Mouse (Mus musculus) retina, adult 2 months (tissue): Measurements from ENCODE around the gene B4galt3.
"Not testable (repeated sequence)": the region's sequence is repeated elsewhere in the genome, so short reads cannot be mapped to it uniquely, and the experiment has no call there.

ENCODE experiments used
- DNase-seq: peaks from one replicate; pipeline ENCODE4 v3.0.0-alpha.2; 2012; ENCODE audit warnings: low read depth, low spot score

B4galt3 gene

GRCm38 (mm10) chr1:171283188-171284160 lies 13.3 kb downstream of the B4galt3 start:
- no peak for DNase-seq

DNA sequence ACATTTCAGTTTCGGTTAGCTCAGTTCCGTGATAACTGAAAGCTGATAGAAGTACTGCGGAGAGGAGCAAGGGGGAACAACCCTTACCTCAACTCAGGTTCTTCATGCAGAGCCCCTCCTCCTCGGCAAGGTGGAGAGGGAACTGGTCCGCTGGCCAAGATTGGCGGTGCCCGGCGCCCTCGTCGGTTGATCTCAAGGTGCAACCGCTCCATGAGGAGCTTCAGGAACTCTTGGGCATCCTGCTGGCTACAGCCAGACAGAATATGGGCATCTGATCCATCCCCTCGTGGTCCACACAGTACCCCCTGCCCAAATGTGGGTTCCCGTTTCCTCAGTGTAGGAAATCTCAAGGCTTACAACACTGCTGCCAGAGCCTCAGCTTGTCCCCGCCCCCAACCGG lies 14.4 kb downstream of the B4galt3 start:
- no peak for DNase-seq

DNA sequence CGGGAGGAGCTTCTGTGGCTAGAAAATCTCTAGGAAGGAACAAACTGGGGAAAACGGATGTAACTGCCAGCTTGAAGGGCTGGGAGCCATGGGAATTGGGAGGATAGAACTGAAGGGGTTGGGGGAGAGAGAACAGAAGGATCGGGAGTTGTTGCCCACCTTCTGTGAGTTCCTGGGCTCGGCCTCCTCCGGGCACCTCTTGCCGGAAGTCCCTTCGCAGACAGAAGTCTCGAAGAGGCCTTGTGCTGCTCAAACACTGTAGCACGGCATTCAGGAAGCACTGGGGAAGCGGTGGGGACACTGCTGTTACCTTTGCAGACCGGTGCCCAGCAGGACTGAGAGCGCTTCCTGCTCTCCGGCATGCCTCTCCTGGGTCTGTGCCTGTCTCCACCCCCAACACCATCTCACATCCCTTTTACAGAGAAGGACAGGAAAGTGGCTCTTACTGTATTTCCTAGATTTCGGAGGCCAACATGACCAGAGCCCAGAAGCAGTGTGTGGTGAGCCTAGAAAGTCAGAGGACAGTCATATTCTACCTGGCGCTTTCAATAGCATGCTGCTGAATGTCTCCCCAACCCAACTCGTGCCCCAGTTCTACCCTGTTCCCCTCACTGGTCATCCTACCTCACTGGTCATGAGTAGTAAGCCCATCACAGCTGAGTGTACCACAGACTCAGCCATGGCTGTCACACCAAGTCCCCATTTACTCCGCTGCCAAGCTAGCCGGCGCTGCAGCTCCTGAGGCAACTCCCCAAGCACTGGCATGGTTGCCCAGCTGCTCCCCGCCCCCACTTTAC lies 15.2 kb downstream of the B4galt3 start:
- no peak for DNase-seq

- DNase-seq: no peak
These were observed 16.4 kb downstream of the B4galt3 start for GRCm38 (mm10) chr1:171286517-171286916.

- DNase-seq: peak; percentile 78
These were observed 17.3 kb downstream of the B4galt3 start, which contains the start of gene Usp21 for GRCm38 (mm10) chr1:171287136-171288081. Gene Usp21, minus strand, starts transcription at chr1:171287991.

DNA sequence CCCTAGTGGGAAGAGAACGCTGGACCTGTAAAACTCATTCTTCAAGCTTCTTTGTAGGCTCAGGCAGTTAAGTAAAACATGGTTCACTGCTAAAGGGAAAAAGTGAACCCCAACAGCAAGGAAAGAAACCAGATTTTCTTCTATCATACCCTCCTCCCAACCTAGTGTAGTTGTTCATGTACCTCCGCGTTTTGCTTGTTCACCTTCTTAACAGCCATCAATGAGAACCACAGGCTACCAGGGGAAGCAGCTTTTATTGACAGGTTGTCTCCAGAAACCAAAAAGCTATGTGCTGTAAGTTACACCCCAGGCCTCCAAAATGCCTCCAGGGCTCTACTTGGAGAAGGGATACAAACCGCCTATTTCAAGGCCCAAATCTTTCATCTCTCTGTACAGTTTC lies 18.2 kb downstream of the B4galt3 start:
- DNase-seq: no peak

GRCm38 (mm10) chr1:171293351-171293750 lies 23.2 kb downstream of the B4galt3 start:
- no peak for DNase-seq

DNA sequence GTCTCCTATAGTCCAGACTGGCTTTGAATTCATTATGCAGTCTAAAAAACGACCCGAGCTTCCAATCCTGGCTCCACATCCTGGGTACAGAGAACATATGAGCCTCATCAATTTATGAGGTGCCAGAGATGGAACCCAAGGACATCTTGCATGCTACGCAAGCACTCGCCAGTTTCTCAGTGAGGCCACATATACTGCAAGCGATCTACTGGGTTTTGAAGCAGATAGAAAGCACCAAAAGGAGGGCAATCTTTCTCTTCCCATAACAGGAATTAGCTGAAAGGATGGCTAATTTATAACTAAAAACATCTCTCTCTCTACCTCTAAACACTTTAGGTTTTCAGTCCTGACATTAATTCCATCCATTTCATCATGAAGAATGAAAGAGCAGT lies 23.8 kb downstream of the B4galt3 start:
- no peak for DNase-seq

- peak; percentile 77 for DNase-seq
These were observed 24.4 kb downstream of the B4galt3 start, which contains the start of gene Ufc1 for GRCm38 (mm10) chr1:171294298-171295062. Gene Ufc1, minus strand, starts transcription at chr1:171295024.

GRCm38 (mm10) chr1:171295063-171295402 lies 24.9 kb downstream of the B4galt3 start:
- DNase-seq: no peak

DNA sequence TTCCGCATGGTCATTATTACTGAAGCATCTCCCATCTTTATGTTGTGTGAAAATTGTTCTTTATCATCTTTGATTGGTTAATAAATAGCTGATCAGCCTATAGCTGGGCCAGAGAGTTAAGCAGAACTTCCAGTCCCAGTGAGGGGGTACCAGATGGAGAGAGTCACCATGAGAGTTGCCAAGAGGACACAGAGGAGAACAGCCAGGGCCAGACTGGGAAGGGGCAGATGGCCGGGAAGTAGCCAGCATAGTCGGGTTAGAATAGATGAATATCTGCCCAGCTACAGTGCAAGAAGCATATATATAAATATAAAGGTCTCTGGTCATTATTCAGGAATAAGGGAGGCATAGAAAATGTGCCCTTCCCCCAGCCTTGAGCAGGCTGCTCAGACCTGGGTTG lies 28.1 kb downstream of the B4galt3 start:
- no peak for DNase-seq

DNA sequence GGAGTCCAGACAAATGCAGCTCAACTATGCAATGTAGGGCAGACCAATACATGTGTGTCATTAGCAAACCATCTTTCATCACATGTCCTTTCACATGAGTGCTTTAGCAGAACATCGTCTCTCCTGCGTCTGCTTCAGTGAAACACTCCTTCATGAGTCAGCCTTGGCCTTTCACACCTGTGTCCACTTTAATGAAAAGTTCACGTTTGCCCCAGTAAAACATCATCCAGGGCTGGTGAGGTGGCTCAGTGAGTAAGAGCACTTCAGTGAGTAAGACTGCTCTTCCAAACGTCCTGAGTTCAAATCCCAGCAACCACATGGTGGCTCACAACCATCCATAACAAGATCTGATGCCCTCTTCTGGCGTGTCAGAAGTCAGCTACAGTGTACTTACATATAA lies 36.0 kb downstream of the B4galt3 start:
- not testable (repeated sequence) for DNase-seq

DNA sequence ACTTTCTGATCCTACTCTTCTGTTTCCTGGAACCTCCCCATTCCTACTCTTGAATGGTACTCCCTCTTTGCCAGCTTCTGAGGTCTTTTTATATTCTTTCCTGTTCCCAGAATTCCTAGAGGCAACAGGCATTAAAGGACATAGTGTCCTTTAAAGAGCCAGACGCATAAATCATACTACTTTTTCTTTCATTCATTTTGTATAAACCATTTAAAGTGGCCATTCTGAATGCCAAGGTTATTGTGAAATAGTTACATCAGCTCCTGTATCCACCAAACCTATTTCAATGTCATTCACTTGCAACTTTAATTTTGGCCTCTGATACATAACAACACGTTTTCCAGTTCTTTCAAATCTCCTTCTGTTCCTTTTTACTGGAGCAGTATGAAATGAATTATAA lies 39.2 kb downstream of the B4galt3 start:
- no peak for DNase-seq

GRCm38 (mm10) chr1:171319748-171320147 lies 49.6 kb downstream of the B4galt3 start:
- DNase-seq: no peak

- DNase-seq: no peak
These were observed 50.0 kb downstream of the B4galt3 start for GRCm38 (mm10) chr1:171320151-171320550.

DNA sequence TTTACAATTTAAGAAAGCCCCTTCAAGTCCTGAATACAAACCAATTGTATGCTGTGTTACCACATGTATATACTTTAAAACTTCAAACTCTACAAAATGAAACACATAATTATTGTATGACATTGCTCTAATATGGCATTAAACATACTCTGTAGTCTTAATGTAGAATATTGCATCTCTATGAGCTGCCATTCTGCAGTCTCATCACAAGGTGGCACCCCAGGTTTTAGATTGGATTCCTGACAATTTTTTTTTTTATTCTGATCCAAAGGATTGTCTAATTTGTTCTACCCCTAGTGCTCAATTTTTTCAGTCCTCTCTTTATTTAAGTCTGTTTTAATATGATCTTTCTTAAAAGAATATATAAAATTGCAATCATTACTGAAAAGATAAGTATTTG lies 51.3 kb downstream of the B4galt3 start:
- DNase-seq: no peak

DNA sequence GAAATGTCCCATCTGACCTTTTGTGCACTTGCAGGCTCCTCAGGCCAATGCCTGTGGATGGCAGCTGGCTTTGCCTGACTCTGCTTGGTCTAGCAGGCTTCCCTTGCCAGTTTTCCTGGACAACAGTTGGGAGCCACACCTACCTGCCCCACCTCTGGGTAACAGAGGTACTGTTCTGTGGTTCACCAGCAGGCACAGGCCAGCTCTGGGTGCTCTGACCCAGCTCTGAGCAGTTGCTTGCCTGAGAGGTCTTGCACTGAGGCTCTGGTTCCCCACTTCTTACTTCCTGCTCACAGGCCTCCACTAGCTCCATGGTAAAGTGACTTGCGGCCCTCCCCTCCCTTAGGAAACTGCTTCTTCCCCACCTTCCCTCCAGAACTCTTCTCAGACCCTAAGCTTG lies 51.9 kb downstream of the B4galt3 start:
- no peak for DNase-seq

DNA sequence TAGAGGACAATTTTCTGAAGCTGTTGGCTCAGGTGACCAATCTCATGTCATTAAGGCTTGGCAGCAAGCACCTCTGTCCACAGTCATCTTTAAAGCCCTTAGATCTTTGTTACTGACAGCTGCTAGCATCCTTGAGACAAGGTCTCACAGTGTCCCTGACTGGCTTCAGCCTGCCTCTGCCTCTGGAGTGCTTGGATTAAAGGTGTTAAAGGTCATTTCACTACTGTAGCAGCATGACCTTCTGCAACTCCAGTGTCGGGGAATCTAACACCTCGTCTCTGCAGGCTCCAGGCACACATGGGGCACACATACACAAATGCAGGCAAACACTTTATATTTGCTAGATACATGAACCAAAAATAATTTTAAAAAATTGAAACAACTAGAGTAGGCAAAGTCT lies 55.4 kb downstream of the B4galt3 start:
- DNase-seq: no peak
